Mouse (Mus musculus): ENCODE results near the gene Gse1.

Gse1 gene

DNA sequence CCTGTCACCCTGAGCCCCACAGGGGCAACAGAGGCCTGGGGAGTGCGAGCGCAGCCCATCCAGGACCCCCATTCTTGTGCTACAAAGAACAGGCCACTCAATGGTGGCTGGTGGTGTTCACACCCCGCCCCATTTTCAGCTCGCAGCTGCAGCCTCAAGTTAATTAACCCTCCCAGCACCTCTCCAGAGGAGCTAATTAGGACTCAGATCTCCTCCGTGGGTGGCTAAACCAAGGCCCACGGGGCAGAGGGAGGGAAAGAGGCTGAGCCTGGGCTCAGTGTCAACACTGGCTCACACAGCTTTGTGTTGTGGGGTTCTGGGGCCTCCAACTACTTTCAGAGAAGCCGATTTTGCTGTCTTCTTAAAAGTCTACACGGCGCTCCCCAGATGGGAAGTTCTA lies 75.8 kb downstream of the Gse1 start:
- no peak for DNase-seq

- no peak for DNase-seq
Observed at GRCm38 (mm10) chr8:120305800-120306385, 77.6 kb downstream of the Gse1 start.

DNA sequence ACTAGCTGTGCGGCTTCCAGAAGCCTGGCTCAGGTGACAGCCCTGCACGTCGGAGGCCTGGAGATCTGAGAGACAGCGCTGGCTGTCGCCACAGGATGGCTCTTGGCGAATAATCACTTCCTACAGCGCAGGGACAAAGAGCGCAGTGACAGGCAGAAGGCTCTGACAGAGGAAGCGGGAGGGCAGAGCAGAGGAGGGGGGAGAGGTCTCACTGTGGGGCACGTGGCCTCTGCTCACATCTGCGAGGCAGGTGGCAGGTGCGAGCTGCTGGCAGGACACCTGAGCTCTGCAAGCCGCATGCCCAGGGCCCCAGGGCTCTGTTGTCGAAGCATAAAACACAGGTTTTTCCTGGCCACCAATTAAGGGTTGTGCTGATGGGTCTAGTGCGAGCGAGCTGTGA lies 78.8 kb downstream of the Gse1 start:
- no peak for DNase-seq

GRCm38 (mm10) chr8:120307528-120307927 lies 79.3 kb downstream of the Gse1 start:
- no peak for DNase-seq

GRCm38 (mm10) chr8:120308131-120308530 lies 79.9 kb downstream of the Gse1 start:
- no peak for DNase-seq

GRCm38 (mm10) chr8:120308553-120308952 lies 80.3 kb downstream of the Gse1 start:
- no peak for DNase-seq

GRCm38 (mm10) chr8:120309326-120309725 lies 81.1 kb downstream of the Gse1 start:
- DNase-seq = no peak

GRCm38 (mm10) chr8:120310063-120310462 lies 81.8 kb downstream of the Gse1 start:
- DNase-seq = no peak

- DNase-seq = no peak
Observed at GRCm38 (mm10) chr8:120312452-120312851, 84.2 kb downstream of the Gse1 start.

DNA sequence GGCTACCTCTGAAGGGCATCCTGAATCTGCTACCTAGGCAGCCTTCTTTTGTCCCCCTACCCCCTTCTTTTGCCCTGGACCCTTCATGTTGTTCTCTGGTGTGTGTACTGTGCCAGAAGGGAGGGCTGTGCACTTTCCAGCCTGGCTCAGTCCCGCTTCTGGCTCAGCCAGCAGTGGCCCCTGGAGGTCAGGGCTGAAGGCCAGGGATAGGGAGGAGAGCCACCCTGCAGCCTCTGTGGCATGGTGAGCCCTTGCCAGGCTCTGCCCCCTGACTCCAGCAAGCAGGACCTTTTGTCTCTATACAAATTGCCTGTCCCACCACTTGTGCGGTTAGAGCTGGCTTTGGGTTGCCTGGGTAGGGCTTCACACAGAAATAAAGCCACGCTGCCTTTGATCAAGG lies 85.4 kb downstream of the Gse1 start:
- DNase-seq = no peak

DNA sequence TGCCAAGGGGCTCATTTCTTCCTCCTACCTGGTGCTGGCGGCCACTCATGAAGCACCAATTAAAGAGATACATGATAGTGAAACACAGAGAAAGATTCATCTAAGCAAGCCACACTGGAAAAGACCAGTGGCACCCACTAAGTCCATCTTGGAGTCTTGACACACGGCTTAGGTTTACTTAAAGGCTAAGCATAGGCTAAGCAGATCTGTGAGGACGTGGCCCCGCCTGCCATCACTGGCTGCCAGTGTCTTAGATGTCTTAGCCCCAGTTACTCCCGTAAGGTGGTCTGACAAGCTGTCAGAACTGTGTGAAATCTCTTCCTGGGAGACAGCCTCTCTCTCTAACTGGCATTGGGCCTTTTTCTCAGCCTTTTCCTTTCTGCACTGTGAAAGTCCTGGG lies 86.7 kb downstream of the Gse1 start:
- no peak for DNase-seq

- DNase-seq = peak; percentile 39
Observed at GRCm38 (mm10) chr8:120315644-120316043, 87.4 kb downstream of the Gse1 start.

GRCm38 (mm10) chr8:120316707-120317106 lies 88.5 kb downstream of the Gse1 start:
- no peak for DNase-seq

GRCm38 (mm10) chr8:120317118-120317824 lies 89.0 kb downstream of the Gse1 start:
- DNase-seq = no peak

DNA sequence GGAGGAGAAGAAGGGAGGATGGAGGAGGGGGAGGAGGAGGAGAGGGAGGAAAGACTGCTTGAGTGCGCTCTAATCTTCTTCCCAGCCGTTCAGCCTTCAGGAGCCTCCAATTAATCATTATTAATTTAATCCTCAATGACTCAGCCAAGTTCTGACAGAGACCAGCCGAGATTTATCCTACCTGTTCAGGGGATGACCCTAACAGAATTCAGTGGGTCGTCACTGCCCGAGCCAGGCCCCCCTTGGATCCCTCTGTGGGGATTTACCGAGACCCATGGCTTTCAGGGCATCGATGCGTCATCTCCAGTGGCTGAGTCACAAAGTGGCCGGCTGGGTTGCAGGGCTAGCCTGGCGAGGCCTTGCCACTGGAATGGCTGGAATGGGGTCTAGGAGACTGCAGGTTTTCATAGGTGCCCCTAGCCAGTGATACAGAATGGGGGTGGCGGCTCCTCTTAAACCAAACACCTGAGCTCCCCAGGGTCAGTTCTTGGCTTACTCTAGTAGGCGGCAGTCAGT lies 90.3 kb downstream of the Gse1 start:
- DNase-seq = no peak

DNA sequence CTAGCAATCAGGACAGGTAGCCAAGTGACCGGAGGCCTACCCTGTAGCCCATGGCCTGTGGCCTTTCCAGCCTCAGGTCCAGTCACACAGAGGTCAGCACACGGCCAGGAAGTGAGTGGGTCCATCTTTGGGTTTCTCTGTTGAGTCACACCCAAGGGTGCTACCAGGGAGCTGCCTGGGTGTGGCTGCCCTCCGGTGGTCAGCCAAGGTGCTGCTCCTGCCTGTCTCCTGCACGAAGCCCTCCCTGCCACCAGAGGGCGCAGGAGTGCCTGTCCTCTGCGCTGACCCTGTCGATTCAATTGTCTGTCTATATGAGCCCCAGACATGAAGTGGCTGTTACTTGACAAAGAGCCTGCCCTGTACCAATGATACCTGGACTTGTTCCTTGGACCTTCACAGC lies 91.2 kb downstream of the Gse1 start:
- peak; percentile 79 for DNase-seq

- DNase-seq = no peak
Observed at GRCm38 (mm10) chr8:120320146-120320545, 91.9 kb downstream of the Gse1 start.

- no peak for DNase-seq
Observed at GRCm38 (mm10) chr8:120321724-120322123, 93.5 kb downstream of the Gse1 start.

DNA sequence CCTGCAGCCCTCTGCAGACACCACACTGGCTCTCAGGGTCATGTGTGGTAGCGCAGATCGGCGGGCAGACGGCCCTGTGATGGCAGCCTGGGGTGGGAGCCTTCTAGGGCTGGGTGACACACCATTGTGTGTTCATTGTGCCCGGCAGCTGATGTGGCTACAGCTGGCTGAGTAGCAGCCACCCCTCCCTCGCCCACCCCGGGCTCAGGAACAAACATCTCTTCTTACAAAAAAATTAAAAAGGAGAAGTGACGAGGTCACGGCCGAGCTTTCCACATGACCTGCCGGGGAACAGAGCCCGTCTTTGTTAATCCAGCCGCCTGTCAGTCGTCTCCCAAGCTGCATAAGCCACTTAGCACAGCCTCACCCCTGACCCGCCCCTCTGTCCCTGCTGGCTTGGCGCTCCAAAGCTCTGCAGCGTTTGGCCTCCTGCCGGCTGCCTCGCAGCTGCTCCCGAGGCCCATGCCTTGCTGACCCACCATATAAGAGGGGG lies 94.7 kb downstream of the Gse1 start:
- peak; percentile 38 for DNase-seq

- DNase-seq = peak; percentile 46
Observed at GRCm38 (mm10) chr8:120324555-120324954, 96.3 kb downstream of the Gse1 start.

GRCm38 (mm10) chr8:120325172-120325767 lies 97.0 kb downstream of the Gse1 start:
- DNase-seq = no peak

DNA sequence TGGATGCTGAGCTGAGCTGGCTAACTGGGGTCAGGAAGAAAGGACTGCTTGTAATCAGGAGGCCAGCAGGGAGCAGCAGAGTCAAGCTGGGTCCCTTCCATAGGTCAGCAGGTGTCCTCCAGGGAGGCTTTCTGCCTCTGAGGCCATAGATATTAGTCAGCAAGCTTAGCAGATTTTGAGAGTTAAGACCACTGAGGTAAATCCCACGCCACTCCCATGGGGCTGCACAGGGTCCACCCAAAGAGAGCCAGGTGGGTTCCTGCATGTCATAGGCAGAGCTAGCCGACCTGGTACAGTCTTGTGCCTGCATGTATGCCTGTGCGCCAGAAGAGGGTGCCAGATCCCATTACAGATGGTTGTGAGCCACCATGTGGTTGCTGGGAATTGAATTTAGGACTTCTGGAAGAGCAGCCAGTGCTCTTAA lies 98.9 kb downstream of the Gse1 start:
- DNase-seq = peak; percentile 69

GRCm38 (mm10) chr8:120328361-120329022 lies 100.2 kb downstream of the Gse1 start:
- no peak for DNase-seq
